Mouse (Mus musculus) small intestine, adult 2 months (tissue): Measurements from ENCODE around the gene Ephx1.

Experiments
- CTCF ChIP-seq: fragments of 200-500 bp; IDR thresholded peaks from 2 replicates; pipeline ENCODE4 v1.5.1; 2012; ENCODE audit warnings: low read depth, mild to moderate bottlenecking, control low read depth, inconsistent platforms, low read length, moderate library complexity, mixed read lengths; ENCODE audit not compliant: insufficient replicate concordance, insufficient read length; ENCODE audit errors: extremely low read depth
- POLR2A ChIP-seq: fragments of 200-500 bp; IDR thresholded peaks from 2 replicates; pipeline ENCODE4 v1.6.1; 2012; ENCODE audit warnings: low read depth, mild to moderate bottlenecking, control low read depth, inconsistent platforms, low read length, moderate library complexity

- no peak for TF ChIP-seq CTCF
- TF ChIP-seq POLR2A: no peak
Measured at GRCm38 (mm10) chr1:181069671-181070070, 49.0 kb upstream of the Ephx1 start.
